Mouse (Mus musculus) brain, embryonic 14.5 days (tissue): Measurements from ENCODE around the gene Celf2.

Experiments used
- CTCF ChIP-seq: fragments of 200-500 bp; IDR thresholded peaks from 2 replicates; pipeline ENCODE4 v1.5.1; 2012; ENCODE audit warnings: inconsistent platforms, mild to moderate bottlenecking, moderate library complexity, borderline replicate concordance; ENCODE audit not compliant: insufficient read depth, insufficient read length; ENCODE audit errors: extremely low read depth
- POLR2A ChIP-seq: fragments of 200-500 bp; IDR thresholded peaks from 2 replicates; pipeline ENCODE4 v1.6.1; 2012; ENCODE audit warnings: mild to moderate bottlenecking, inconsistent platforms, borderline replicate concordance; ENCODE audit not compliant: poor library complexity, insufficient read depth, insufficient read length, severe bottlenecking; ENCODE audit errors: extremely low read depth

- TF ChIP-seq POLR2A (no peak), CTCF (no peak)
Measured at GRCm38 (mm10) chr2:6808736-6809135, 700.6 kb downstream of the Celf2 start.
